Mouse (Mus musculus) gonadal fat pad, adult 2 months (tissue): ENCODE results near the gene Tmem115. TPM values are rescaled to one million over a fixed set of nuclear protein-coding genes. Genes with fewer than 3 reads are reported as not detected.
A peak's percentile ranks its signal among the peaks of the same experiment; 100 is the strongest.

ENCODE experiments used
- DNase-seq: peaks from one replicate; pipeline ENCODE4 v3.0.0-alpha.2; 2012; ENCODE audit warnings: low read depth
- polyA plus RNA-seq: library from polyadenylated mRNA; depleted of rRNA; stranded (reverse); fragments of >200 nt; gene quantifications from 2 replicates; pipeline ENCODE4 v1.2.3, GENCODE M21; 2012

Gene Tmem115
- polyA plus RNA-seq, 1 experiment, result 54.1 TPM

DNA sequence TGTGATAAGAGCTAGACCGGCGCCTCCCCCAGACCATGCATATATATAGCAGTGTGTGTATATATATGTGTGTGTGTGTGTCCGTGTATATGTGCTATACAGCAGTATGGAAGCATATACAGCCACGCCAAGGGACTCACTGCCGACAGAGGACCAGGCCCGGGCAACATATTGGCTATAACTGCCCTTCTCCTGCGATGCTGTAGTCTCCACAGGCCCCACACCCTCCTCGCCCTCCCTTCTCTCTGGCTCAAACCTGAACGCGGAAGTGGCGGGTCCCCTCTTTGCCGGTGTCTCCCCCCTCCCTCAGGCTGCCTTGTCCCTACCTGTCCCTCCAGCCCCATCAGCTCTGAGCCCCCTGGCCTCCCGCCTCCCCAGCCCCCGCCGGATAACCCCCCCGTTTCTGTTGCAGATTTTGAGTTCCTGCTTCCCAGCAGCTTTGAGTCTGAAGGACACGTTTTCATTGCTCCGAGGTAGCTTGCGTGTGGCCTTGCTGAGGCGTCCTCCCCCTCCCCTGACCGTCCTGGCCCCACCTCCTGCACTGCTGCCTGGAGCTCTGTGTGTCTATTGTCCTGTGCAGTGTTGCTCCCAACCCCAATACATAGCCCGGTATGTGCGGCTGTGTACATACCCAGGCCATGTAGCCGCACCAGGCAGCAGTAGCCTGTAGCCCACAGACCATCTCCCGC lies 11.9 kb upstream of the Tmem115 start:
- no peak for DNase-seq

DNA sequence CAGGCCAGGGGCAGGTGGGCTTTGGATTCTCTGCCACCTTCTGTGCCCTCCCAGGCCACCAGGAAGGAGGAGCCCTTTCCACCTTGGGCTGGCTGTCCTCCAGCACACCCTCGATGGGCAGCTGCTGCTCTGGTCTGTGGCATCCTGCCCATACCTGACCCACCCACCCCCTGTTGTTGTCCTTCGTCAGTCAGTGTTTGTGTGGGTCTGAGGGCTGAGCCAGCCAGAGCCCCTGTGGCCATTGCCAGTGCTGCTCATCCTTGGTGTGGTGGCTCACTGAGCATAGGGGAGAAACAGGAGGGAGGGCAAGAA lies 11.4 kb upstream of the Tmem115 start:
- no peak for DNase-seq

DNA sequence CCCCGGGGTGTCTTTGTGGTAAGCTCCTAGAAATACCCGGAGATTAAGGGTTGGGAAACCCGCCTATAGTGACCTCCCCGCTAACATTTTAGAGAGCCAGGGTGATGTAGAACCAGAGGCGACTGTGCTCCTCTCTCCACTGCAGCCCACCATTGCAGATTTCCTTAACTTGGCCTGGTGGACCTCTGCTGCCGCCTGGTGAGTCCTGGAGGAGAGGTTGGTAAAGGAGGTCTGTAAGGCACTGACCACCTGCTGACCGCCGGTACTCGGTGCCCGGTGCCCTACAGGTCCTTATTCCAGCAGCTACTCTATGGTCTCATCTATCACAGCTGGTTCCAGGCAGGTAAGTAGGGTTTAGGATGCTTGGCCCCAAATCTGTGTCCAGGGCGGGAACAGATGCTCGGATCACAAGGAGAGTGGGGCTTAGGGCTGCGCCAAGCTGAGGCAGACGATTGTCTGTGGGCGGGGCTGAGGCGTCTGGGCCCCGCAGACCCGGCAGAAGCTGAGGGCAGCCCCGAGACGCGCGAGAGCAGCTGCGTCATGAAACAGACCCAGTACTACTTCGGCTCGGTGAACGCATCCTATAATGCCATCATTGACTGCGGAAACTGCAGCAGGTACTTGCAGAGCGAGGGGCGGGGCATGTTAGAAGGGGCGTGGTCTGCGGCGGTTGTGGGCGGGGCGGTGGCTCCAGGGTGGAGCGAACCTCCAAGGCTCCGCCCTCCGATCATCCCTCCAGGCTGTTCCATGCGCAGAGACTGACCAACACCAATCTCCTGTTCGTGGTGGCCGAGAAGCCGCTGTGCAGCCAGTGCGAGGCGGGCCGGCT lies 7.3 kb upstream of the Tmem115 start:
- DNase-seq, result no peak

DNA sequence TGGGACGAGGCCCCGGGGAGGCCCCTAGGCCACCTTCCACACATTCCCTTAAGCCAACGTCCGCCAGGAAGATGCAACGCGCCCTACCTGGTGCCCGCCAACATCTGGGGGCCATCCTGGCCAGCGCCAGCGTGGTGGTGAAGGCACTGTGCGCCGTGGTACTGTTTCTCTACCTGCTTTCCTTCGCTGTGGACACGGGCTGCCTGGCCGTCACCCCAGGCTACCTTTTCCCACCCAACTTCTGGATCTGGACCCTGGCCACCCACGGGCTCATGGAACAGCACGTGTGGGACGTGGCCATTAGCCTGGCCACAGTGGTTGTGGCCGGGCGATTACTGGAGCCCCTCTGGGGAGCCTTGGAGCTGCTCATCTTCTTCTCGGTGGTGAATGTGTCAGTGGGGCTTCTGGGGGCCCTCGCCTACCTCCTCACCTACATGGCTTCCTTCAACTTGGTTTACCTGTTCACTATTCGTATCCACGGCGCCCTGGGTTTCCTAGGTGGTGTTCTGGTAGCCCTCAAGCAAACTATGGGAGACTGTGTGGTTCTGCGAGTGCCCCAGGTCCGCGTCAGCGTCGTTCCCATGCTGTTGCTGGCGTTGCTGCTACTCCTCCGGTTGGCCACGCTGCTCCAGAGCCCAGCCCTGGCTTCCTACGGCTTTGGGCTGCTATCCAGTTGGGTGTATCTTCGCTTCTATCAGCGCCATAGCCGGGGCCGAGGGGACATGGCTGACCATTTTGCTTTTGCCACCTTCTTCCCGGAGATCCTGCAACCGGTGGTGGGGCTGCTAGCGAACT lies 860 bp downstream of the Tmem115 start:
- DNase-seq, result no peak

DNA sequence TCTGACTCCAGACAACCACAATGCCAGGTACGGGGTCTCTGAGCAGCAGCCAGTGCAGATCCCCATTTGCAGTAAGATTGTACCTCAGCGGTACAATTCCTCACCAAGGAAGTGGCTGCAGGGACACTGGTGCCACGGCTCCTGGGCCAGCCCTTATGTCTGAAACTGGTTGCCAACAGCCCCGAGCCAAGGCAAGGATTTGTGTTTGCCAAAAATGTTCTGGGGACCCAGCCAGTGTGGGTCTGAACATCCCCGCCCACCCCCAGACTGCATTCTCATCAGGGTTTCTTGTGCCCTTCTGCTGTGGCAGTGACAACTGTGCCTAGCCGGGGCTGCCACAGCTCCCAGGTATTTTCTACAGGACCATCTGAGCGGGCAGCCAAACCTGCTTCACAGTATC lies 4.5 kb downstream of the Tmem115 start:
- DNase-seq, result no peak

DNA sequence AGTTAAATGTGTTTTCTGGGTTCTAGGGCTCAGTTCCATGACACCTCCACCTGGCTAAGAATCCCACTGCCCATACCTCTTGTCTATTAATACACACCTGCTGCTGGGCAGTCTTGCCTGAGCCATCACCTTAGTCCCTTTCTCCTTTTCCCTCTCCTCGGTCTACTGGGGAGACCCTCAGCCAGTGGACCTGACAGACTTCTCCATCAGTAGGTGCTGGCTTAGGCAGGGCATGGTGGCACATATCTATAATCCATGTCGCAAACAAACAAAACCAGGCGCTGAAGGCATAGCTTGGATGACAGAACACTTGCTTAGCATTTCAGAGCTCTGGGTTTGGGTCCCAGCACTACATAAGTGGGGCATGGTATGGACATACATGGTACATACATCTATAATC lies 5.0 kb downstream of the Tmem115 start:
- no peak for DNase-seq

DNA sequence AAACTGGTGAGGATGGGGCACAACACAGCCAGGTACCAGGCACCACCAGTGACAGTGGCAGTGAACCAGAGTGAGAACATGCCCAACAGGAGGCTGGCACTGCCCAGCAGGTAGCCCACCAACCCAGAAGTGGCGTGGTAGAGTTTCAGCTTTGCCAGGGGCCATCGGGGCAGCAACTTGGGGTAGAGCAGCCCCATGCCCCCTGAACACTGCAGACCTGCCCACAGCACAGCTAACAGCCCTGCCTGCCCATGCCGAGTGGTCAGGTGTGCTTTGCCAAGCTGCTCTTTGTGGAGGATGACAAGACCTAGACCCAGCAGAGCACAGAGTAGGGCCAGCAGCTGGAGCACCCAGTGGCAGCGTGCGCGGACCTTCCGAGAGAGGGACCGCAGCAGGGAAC lies 6.2 kb downstream of the Tmem115 start:
- DNase-seq, result no peak

DNA sequence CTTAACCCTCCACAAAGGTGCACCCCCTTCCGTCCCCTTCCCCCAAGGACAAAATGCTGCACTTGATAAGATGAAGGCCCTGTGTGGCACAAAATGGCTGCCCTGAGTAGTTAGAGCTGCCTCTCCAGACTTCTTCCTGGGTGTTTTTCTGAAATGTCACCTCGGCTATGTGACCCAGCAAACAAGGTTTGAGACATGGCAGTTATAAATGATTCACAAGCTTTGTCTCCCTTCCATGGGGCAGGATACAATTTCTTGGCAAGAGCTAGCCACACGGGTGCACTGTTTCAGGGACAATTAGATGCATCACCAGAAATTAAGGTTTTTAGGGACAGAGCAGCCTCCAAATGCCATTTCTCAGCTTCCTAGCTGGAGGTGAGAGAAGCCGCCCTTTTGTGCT lies 6.7 kb downstream of the Tmem115 start:
- no peak for DNase-seq

DNA sequence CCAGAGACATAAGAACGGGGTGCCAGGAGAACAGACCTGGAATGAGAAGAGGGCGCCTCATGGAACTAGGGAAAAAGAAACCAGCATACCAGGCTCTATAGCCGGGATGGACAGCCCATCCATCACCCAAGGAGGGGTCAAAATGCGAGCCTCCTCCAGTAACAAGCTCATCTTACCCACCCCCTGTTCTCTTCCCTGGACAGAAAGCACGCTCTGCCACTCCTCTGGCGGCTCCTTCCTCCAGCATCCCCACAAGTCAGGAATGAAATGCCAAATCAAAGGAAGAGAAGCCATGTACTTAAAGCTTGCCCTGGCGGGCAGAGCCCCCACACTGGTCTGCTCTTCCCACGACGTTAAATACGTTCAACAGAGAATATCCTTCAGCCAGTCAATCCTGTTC lies 7.3 kb downstream of the Tmem115 start:
- no peak for DNase-seq

DNA sequence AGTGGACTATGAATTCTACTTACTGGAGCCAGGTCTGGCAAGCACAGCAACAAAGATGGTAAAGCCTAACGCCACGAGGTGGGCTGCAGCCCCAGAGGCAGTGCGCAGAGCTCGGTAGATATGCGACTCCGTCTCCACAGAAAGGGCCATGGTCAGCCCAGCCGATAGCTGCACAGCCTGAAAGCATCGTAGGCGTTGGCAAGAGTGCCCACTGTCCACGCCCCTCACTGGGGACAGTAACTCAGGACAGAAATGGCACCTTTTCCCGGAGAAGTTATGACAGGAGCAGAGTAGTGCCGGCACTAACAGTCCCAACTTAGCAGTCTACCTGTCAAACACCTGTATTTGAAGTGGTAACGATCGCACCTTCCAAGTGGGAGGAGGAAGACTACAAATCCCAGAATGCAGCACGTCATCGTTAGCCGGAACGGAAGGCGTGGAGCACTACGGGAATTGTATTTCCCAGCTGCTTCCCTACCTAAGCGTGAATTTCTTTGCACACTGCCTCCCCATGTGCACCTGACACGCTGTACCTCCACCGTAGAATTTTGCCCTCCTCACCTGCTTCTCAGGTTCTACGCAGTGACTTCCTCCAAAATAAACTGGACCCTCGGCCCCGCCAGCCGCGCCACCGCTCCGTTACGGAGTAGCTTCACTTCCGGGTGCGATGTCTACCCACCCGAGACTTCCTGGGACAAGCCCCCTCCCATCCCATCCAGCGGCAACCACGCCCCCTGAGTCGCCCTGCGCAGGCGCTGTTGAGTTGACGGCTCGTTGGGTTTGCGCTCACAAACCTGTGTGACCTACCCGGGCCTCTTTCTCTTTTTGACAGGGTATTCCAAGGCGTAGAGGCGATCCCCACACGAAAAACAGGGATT lies 8.0 kb downstream of the Tmem115 start, which contains the start of the genes Cyb561d2 and Nprl2:
TSS of gene Cyb561d2 (minus strand) at position 720 of the 878 bp plus-strand sequence.
TSS of gene Nprl2 (plus strand) at position 753 of the 878 bp plus-strand sequence.
- DNase-seq, result peak; percentile 74

DNA sequence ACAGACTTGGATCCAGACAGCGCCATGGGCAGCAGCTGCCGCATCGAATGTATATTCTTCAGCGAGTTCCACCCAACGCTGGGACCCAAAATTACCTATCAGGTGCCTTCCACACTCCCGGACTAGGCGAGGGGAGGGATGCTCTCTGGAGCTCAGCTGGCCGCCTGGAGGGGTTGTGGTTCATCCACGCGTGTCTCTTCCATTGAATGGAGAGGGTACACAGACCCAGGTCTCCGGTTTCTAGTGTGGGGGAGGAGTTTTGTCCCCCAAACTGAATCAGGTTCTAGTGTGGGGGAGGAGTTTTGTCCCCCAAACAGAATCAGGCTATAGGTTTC lies 8.6 kb downstream of the Tmem115 start:
- no peak for DNase-seq

DNA sequence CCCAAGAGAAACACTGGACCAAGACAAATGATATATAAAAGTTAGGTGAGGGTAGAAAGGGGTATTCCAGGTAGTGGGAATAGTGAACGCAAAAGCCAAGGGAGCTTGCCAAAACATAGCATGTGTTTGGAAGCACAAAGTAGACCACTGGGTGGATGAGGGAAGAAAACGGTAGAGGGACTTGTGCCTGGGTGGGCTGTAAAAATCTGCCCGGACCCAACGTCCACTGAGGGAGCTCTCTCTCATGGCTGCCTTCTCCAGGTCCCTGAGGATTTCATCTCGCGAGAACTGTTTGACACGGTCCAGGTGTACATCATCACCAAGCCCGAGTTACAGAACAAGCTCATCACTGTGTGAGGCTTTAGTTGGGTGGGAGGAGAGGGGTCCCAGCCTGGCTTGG lies 9.0 kb downstream of the Tmem115 start:
- no peak for DNase-seq

DNA sequence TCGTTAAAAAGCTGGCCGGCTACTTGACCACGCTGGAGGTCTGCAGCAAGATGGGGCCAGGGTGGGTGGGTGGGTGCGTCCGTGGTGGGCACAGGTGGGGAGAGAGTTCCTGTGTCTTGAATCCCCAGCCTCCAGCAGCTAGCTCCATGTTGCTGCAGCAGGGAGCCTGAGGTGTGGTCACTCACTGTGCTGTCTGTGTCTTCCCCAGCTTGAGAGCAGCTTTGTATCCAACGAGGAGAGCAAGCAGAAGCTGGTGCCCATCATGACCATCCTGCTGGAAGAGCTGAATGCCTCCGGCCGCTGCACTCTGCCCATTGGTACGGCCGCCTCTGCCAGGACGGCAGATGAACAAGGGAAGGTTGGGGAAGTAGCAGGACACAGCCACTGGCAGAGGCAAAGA lies 9.6 kb downstream of the Tmem115 start:
- DNase-seq, result no peak

DNA sequence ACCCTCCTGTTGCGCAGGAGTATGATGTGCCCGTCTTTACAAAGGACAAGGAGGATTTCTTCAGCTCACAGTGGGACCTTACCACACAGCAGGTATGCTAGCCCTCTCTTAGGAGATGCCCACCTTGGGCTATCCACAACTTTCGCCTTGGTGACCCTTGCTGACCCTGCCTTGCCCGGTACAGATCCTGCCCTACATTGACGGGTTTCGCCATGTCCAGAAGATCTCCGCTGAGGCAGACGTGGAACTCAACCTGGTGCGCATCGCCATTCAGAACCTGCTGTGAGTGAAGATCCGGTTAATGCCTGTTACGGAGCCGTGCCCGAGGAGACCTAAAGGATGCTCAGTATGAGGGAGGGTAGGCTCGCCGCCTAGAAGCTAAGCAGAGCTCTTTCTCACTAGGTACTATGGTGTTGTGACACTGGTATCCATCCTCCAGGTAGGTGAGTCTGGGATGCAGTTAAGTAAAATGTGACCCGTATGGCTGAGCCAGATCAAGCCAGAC lies 10.5 kb downstream of the Tmem115 start:
- no peak for DNase-seq

DNA sequence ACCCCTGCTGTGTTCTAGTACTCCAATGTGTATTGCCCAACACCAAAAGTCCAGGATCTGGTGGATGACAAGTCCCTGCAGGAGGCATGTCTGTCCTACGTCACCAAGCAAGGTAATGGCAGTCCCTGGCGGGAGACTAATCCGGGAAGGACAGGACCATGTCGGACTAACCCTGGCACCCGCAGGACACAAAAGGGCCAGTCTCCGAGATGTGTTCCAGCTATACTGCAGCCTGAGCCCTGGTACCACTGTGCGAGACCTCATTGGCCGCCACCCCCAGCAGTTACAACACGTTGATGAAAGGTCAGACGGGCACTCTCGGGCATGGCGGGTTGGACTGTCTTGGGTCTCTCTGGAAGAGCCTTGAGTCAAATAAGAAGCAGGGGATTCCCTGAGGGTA lies 11.0 kb downstream of the Tmem115 start:
- no peak for DNase-seq

DNA sequence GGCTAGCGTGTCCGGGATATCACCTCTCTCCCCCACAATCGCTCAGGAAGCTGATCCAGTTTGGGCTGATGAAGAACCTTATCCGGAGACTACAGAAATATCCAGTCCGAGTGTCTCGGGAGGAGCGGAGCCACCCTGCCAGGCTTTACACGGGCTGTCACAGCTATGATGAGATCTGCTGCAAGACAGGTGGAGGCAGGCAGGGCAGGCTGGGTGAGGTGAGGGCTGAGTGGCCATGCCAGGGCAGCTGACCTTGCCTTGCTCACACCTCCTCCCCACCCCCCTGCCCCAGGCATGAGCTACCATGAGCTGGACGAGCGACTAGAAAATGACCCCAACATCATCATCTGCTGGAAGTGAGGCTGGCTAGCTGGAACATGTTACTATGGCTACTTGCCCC lies 11.5 kb downstream of the Tmem115 start:
- no peak for DNase-seq

DNA sequence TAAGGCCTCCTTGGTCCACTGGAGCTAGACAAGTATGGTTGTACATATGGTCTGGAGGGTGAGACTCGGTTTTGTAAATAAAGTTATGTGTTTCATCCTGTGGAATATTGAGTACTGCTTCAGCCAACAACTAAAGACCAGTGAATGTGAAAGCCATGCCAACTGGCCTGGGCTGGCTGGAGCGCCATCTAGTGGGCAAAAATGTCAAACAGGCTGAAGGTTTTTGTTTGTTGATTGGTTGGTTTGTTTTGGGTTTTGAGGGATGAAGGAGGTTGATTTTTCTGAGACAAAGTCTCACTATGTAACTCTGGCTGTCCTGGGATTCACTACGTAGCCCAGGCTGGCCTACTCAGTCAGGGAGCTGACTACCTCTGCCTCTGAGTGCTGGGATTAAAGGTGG lies 11.9 kb downstream of the Tmem115 start:
- DNase-seq, result no peak

DNA sequence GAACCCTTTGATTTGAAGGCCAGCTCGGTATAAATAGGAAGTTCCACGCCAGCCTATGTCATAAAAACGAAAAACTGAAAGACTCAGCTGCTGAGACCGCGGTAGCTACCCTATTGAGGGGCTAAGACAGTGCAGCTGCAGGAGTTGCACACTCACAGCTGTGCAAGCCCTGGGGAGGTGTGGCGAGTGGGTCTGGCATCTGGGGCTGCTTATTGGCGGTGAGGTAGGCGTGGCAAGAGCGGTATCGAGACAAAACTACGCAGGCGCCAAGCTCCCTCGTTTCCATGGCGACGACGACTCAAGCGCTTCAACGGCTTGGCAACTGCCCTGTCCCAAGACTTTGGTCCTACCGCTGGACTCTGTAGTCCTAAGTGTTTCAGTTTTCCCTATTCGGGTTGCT lies 13.3 kb downstream of the Tmem115 start, which contains the start of gene Zmynd10:
TSS of gene Zmynd10 (plus strand) at position 273 of the 400 bp plus-strand sequence.
- no peak for DNase-seq

DNA sequence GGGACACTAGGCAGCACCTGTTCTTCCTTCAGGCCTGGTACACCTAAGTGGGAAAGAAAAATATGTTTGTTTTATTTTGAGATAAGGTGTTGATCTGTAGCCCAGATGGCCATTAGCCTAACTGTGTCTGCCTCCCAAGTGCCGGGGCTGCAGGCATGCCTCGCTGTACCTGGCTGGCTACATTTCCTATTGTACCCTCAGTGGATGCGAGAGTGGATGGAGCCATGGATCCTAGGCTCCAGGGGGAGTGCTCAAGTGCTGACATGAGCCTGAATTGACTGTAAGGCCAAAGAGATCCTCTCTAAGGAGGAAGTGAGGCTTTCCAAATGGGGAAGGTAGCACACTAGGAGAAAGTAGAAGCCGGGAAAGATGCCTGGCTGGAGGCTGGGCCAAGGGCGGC lies 14.2 kb downstream of the Tmem115 start:
- no peak for DNase-seq

DNA sequence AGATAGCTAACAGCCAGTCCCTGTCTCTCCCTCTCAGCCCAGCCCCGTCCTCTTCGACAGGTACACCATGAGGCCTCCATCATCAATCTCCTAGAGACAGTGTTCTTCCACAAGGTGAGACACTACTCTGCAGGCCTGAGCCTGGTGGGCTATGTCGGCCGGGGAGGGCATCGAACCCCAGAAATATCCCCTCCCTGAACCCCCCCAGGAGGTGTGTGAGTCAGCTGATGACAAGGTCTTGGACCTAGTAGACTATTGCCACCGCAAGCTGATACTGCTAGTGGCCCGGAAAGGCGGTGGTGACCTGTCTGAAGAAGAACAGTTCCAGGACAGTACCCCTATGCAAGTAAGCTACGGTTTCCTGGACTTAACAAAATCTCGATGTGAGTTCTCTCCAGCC lies 15.1 kb downstream of the Tmem115 start:
- DNase-seq, result no peak

DNA sequence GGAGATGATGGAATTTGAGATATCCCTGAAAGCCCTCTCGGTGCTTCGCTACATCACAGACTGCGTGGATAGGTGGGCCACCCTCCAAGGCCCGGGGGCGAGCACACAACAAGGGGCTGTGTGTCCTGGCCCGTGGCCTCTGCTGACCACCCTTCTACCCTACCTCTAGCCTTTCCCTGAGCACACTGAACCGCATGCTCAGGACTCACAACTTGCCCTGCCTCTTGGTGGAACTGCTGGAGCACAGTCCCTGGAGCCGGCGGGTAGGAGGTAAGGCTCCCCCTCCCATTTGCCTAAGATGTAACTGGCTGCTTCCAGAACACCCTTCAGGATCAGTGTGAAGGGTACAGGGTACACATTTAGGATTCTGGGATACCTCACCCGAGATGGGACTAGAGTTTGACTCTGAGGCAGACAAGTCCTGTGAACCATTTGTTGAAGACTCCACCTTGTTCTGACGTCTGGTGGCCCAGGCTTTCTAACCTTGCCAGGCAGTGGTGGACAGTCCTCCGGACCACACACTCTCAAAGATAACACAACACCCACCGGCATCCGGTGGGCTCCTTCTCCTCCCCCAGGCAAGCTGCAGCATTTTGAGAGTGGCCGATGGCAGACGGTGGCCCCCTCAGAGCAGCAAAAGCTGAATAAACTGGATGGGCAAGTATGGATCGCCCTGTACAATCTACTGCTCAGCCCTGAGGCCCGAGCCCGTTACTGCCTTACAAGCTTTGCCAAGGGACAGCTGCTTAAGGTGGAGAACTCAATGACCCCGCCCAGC lies 15.7 kb downstream of the Tmem115 start:
- no peak for DNase-seq
